Mouse (Mus musculus) midbrain, embryonic 16.5 days (tissue): ENCODE data around the gene Pip5k1a. TPM values are rescaled to one million over a fixed set of nuclear protein-coding genes. Genes with fewer than 3 reads are reported as not detected.

Experiments
- ATAC-seq: fragments of 200-750 bp; cut with Nextera tagmentation; 2 replicates; pipeline ENCODE4 v1.8.0; 2017; ENCODE audit warnings: moderate TSS enrichment
- H3K27ac ChIP-seq: fragments of 300-500 bp; sonication (generic); 2 replicates; pipeline ENCODE4 v1.5.1; 2014; ENCODE audit warnings: mild to moderate bottlenecking, low read length, mixed read lengths
- H3K27me3 ChIP-seq: fragments of 300-500 bp; sonication (generic); 2 replicates; pipeline ENCODE4 v1.6.1; 2014; ENCODE audit warnings: low read depth, low read length, mixed read lengths; ENCODE audit not compliant: control insufficient read depth, insufficient read depth
- H3K36me3 ChIP-seq: fragments of 300-500 bp; sonication (generic); 2 replicates; pipeline ENCODE4 v1.6.1; 2014; ENCODE audit warnings: mild to moderate bottlenecking, low read length, moderate library complexity, mixed read lengths; ENCODE audit not compliant: control insufficient read depth, insufficient read depth
- H3K4me1 ChIP-seq: fragments of 300-500 bp; sonication (generic); 2 replicates; pipeline ENCODE4 v1.6.1; 2014; ENCODE audit warnings: mild to moderate bottlenecking, low read length, mixed read lengths; ENCODE audit not compliant: control insufficient read depth, insufficient read depth
- H3K4me2 ChIP-seq: fragments of 300-500 bp; sonication (generic); 2 replicates; pipeline ENCODE4 v1.6.1; 2014; ENCODE audit warnings: mild to moderate bottlenecking, low read length, mixed read lengths
- H3K4me3 ChIP-seq: fragments of 300-500 bp; sonication (generic); 2 replicates; pipeline ENCODE4 v1.5.1; 2014; ENCODE audit warnings: low read depth, mild to moderate bottlenecking, low read length, moderate library complexity, mixed read lengths
- H3K9ac ChIP-seq: fragments of 300-500 bp; sonication (generic); 2 replicates; pipeline ENCODE4 v1.6.1; 2014; ENCODE audit warnings: low read depth, low read length, mixed read lengths
- H3K9me3 ChIP-seq: fragments of 300-500 bp; sonication (generic); replicated peaks from 2 replicates; pipeline ENCODE4 v1.6.1; 2014; ENCODE audit warnings: mild to moderate bottlenecking, low read length, mixed read lengths; ENCODE audit not compliant: control insufficient read depth, poor library complexity, severe bottlenecking
- WGBS: fragments of 180-500 bp; shearing (Covaris S2); extraction: QIAGEN DNeasy Blood & Tissue Kit; methylation state at CpG from one replicate; pipeline ENCODE4 v1.1.7; 2014; 5-methylcytosine and 5-hydroxymethylcytosine counted together
- polyA plus RNA-seq: library from polyadenylated mRNA; unstranded; fragments of >200 nt; fragmentation: Nextera tagmentation; extraction: Ambion mirVana; gene quantifications from 2 replicates; pipeline ENCODE4 v1.2.1, GENCODE M21; 2015

Gene Pip5k1a
- polyA plus RNA-seq, 1 experiment from 2014 or later: 15.0 TPM

DNA sequence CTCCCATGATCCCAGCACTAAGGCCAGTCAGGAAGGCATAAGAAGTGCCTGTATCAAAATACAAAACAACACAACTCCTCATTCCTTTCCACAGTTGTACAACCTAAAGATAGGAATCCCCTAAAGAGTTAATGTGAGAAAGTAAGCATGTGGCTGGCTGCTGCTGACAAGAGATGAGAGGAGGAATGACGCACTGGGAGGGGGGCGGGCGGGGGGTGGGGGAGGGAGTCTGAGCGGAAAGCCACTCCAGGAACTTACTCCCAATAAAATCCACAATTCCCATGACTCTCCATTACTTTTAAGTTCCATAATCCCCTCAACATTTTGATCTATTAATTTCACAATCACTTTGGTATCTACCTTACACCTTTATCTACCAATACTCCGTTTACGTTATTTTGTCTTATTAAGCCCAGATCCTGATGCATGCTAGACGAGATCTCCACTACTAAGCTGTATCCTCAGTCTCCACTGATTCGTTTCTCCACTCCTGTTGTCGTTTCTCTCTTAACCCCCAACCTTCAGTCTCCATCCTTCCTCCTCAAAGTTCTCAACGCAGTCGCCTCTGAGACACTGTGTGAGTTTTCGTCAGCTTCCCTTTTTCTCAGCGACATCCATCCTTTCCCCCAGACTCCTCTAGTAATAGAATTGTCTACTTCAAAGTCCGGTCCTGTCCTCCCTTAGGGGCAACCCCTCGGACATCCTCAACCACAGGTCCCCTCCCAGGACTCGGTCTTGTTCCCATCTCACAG, 968 bp downstream of the Pip5k1a start:
- Histone ChIP-seq H3K36me3 (no peaks in the 10 kb centered on the region), H3K4me3 (peak overlapping the region; percentile 65), H3K4me1 (peaks cover 18% of the 10 kb centered on the region), H3K27ac (peak overlapping the region; percentile 86), H3K9me3 (no peaks in the 10 kb centered on the region), H3K4me2 (peak overlapping the region; percentile 60), H3K9ac (peak overlapping the region; percentile 82), H3K27me3 (no peaks in the 10 kb centered on the region)
- ATAC-seq: no peak; the same call in 1 of the 2 replicates
- WGBS: 1% methylated on average over 16 of the region's 16 CpGs

DNA sequence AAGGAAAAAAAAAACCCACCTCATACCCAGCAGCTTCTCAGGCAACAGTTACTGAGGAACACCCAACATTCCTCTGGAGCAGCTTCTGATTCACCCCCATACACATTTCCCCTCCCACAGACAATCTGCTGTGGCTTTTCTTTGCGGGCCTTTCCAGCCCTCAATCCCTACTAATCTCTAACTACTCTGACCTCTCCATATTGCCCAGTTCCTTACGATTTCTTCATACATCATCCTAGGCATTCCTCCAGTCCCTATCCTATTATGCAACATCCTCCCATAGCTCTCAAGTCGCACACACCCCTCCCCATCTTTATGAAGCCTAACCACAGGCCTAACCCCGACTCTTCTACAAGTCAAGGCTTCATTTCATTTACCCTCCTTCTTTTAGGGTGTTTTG, 1.6 kb downstream of the Pip5k1a start:
- no peaks in the 10 kb centered on the region for H3K36me3 ChIP-seq
- peak overlapping the region; percentile 82; the same call in 1 of the 2 replicates for H3K9ac ChIP-seq
- H3K27ac ChIP-seq: no peak overlapping the region
- peaks cover 18% of the 10 kb centered on the region for H3K4me1 ChIP-seq
- H3K9me3 ChIP-seq: no peaks in the 10 kb centered on the region
- 78% methylated on average over 4 of the region's 4 CpGs for WGBS
- peak overlapping the region; percentile 65 for H3K4me3 ChIP-seq
- H3K27me3 ChIP-seq: no peaks in the 10 kb centered on the region
- H3K4me2 ChIP-seq: peak overlapping the region; percentile 60
- ATAC-seq: no peak

DNA sequence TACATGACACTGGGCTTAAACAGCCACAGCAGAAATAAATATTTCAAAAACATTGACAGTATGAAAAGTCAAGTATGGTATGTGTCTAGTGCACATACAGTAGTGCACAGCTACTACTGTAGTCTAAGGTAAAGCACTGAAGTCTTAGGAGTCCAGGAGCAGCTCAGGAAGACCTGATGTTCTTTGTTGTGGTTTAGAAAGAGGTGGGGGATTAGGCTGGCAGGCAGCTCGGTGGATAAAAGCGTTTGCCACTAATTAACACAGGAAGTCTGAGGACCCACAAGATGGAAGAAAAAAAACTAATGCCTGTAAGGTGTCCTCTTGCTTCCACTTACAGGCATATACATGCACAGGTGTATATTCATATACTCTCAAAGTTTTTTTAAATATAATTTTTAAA, 5.9 kb downstream of the Pip5k1a start:
- H3K4me1 ChIP-seq: peaks cover 18% of the 10 kb centered on the region
- H3K27ac ChIP-seq: no peak overlapping the region
- 0 out of 2 replicates have a peak, but pooled peaks cover 2% of the 10 kb centered on the region for H3K36me3 ChIP-seq
- H3K9ac ChIP-seq: no peak overlapping the region
- H3K27me3 ChIP-seq: no peaks in the 10 kb centered on the region
- H3K4me3 ChIP-seq: no peak overlapping the region
- H3K9me3 ChIP-seq: no peaks in the 10 kb centered on the region
- H3K4me2 ChIP-seq: no peak overlapping the region
- WGBS: 30% methylated on average over 2 of the region's 2 CpGs
- no peak for ATAC-seq

DNA sequence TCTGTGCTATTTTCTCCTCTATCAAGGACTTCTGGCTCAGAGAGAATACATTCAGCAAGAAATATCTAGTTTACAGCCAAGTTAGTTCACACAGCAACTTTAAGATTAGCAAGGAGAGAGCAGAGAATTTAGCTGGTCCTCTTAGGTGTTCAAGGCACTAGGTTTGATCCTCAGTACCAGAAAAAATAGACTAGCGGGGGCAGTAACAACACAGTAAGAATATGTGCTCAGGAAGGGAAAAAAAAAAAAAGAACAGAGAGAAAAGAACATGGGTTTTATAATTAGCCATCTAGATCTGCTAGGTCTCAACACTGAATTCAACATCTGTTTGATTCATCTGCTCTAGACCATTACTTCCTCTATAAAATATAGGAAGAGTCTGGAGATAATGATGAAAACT, 18.7 kb downstream of the Pip5k1a start:
- no peak overlapping the region for H3K9ac ChIP-seq
- no peak for ATAC-seq
- H3K27me3 ChIP-seq: no peaks in the 10 kb centered on the region
- no peak overlapping the region for H3K27ac ChIP-seq
- no peak overlapping the region for H3K4me3 ChIP-seq
- 97% methylated on average over 1 of the region's 1 CpGs for WGBS
- no peaks in the 10 kb centered on the region for H3K36me3 ChIP-seq
- no peak overlapping the region for H3K4me2 ChIP-seq
- H3K4me1 ChIP-seq: no peaks in the 10 kb centered on the region
- H3K9me3 ChIP-seq: no peaks in the 10 kb centered on the region

DNA sequence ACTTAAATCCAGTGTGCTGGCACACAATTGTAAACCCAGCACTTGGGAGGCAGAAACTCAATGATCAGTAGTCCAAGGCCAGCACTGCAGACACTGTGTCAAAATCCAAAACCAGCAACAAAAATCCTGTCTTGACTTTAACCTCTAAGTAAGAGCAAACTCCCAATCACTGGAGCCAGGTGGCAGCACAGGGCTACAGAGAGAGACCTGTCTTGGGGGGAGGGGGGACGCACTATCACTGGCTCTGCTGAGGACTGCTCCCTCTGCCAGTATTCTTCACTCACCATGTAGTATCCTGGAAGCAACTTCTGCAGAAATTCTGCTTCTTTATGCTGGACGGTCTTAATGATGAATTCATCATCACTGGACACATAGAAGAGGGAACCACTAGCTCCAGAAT, 35.1 kb downstream of the Pip5k1a start:
- no peak overlapping the region for H3K4me3 ChIP-seq
- no peak overlapping the region for H3K9ac ChIP-seq
- no peak for ATAC-seq
- H3K36me3 ChIP-seq: peaks cover 28% of the 10 kb centered on the region
- no peaks in the 10 kb centered on the region for H3K9me3 ChIP-seq
- WGBS: 98% methylated on average over 2 of the region's 2 CpGs
- no peak overlapping the region for H3K27ac ChIP-seq
- H3K4me1 ChIP-seq: no peaks in the 10 kb centered on the region
- no peak overlapping the region for H3K4me2 ChIP-seq
- no peaks in the 10 kb centered on the region for H3K27me3 ChIP-seq

DNA sequence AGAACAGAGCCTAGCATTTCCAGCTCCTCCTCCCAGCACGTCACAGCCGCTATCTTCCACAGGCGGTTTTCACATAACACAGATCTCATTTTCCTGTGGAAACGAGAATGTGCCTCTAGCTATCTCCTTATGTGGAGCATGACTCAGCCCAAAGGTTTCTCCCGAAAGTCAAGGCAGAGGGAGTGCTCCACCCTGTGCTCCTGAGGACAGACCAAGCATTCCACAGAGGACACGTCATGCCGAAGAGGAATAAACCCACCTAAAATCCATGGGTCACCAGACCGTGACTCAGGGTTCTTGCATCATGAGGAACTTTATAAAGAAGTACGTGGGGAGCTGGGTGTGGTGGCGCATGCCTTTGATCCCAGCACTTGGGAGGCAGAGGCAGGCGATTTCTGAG, 40.2 kb downstream of the Pip5k1a start:
- H3K9me3 ChIP-seq: no peaks in the 10 kb centered on the region
- no peak overlapping the region for H3K9ac ChIP-seq
- H3K27ac ChIP-seq: no peak overlapping the region
- ATAC-seq: no peak
- H3K36me3 ChIP-seq: peaks cover 53% of the 10 kb centered on the region
- H3K27me3 ChIP-seq: no peaks in the 10 kb centered on the region
- WGBS: 93% methylated on average over 11 of the region's 11 CpGs
- no peak overlapping the region for H3K4me3 ChIP-seq
- H3K4me1 ChIP-seq: no peaks in the 10 kb centered on the region
- no peak overlapping the region for H3K4me2 ChIP-seq

DNA sequence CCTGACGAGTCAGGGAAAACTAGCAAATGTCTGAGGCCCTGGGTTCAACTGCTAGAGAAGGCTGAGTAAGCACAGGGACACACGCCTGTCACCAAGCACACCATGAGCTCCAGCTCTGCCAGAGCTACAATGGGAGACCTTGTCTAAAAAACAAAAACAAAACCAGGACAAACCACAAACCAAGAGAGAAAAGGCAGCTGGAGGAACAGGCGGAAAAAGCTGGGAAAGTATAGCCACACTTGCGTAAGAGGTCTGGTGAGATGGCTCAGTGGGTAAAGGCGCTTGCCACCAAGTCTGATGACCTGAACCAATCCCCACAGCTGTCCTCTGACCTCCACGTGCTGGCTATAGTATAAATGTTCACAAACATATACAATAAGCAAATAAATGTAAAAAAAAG, 40.6 kb downstream of the Pip5k1a start:
- Histone ChIP-seq H3K9ac (no peak overlapping the region), H3K4me2 (no peak overlapping the region), H3K4me1 (no peaks in the 10 kb centered on the region), H3K36me3 (peaks cover 52% of the 10 kb centered on the region), H3K9me3 (no peaks in the 10 kb centered on the region), H3K27ac (no peak overlapping the region), H3K4me3 (no peak overlapping the region), H3K27me3 (no peaks in the 10 kb centered on the region)
- WGBS: 96% methylated on average over 6 of the region's 6 CpGs
- ATAC-seq: no peak

DNA sequence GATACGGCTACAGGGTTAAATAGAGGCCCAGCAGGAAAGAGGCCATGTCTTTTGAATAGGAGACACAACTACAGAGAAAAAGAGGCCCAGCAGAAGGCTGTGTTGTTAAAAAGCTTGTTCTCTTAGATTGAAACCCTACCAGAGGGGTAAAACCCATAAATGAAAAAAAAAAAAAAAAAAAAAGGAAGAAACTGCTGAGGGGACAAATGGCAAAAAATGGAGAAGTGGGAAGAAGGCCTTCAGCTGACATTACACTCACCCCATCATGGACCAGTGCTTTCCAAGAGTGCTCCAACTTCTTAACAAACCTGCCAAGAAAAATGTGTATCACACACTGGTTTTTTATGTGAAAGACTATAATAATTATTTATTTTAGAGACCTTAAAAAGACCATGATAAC, 41.2 kb downstream of the Pip5k1a start:
- H3K9me3 ChIP-seq: no peaks in the 10 kb centered on the region
- peaks cover 55% of the 10 kb centered on the region for H3K36me3 ChIP-seq
- ATAC-seq: no peak
- H3K27ac ChIP-seq: no peak overlapping the region
- H3K9ac ChIP-seq: no peak overlapping the region
- WGBS: 88% methylated on average over 1 of the region's 1 CpGs
- no peak overlapping the region for H3K4me3 ChIP-seq
- H3K4me1 ChIP-seq: no peaks in the 10 kb centered on the region
- H3K4me2 ChIP-seq: no peak overlapping the region
- no peaks in the 10 kb centered on the region for H3K27me3 ChIP-seq

DNA sequence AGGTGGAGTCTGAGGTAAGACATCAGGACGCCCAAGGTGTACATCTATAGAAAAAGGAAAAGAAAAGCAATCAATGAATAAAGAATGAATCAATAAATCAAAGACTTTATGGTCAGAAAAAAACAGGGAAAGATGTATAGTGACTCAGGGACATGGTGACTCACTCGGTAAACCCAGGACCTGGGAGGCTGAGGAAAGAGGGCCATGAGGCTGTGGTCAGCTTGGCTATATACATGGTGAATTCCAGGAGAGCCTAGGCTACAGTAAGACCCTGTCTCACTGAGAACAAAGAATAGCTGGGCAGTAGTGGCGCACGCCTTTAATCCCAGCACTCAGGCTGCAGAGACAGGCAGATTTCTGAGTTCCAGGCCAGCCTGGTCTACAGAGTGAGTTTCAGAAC, 43.0 kb downstream of the Pip5k1a start:
- Histone ChIP-seq H3K9ac (no peak overlapping the region), H3K36me3 (peaks cover 64% of the 10 kb centered on the region), H3K27me3 (no peaks in the 10 kb centered on the region), H3K4me1 (no peaks in the 10 kb centered on the region), H3K27ac (no peak overlapping the region), H3K4me3 (no peak overlapping the region), H3K4me2 (no peak overlapping the region), H3K9me3 (no peaks in the 10 kb centered on the region)
- 95% methylated on average over 4 of the region's 4 CpGs for WGBS
- ATAC-seq: no peak
